Mouse (Mus musculus): ENCODE measurements around the gene Tns4. TPM values are rescaled to one million over a fixed set of nuclear protein-coding genes. Genes with fewer than 3 reads are reported as not detected.

Gene Tns4
- polyA plus RNA-seq, 1 experiment from 2014 or later, result 0.11 TPM

DNA sequence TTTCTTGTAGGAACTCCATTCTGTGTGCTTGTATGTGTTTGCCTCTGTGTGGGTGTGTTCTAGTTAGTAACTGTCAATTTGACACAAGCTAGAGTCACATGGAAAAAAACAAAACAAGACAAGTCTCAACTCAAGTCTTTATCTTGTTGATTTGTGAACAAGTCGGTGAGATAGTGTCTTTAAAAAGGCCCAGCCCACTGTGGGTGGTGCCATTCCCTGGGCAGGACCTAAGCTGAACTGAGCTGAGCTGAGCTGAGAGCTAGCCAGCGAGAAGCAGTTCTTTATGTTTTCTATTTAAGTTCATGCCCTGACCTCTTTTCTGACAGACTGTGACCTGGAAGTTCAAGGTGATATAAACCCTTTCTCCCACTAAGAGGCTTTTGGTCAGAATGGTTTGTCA lies 2.6 kb upstream of the Tns4 start:
- no peak overlapping the region for H3K4me3 ChIP-seq
- no peak overlapping the region for H3K27ac ChIP-seq (ENCODE audit: poor library complexity, severe bottlenecking)
- 0 out of 2 replicates have a peak, but pooled peaks cover 9% of the 10 kb centered on the region for H3K4me1 ChIP-seq (replicated peaks)
- WGBS, result 52% methylated on average over 2 of the region's 2 CpGs
- no peaks in the 10 kb centered on the region for H3K9me3 ChIP-seq (replicated peaks)
- no peak overlapping the region for H3K9ac ChIP-seq
- ATAC-seq (ENCODE audit: insufficient number of reproducible peaks, low FRiP score), result no peak
- no peaks in the 10 kb centered on the region for H3K36me3 ChIP-seq
- H3K4me2 ChIP-seq, result no peak overlapping the region
- H3K27me3 ChIP-seq (replicated peaks), result no peaks in the 10 kb centered on the region

- ATAC-seq (ENCODE audit: insufficient number of reproducible peaks, low FRiP score), result no peak
- no peaks in the 10 kb centered on the region for H3K36me3 ChIP-seq
- H3K4me1 ChIP-seq (replicated peaks), result 0 out of 2 replicates have a peak, but pooled peaks cover 9% of the 10 kb centered on the region
- no peaks in the 10 kb centered on the region for H3K9me3 ChIP-seq (replicated peaks)
- 88% methylated on average over 8 of the region's 8 CpGs for WGBS
- H3K4me2 ChIP-seq, result no peak overlapping the region
- H3K4me3 ChIP-seq, result no peak overlapping the region
- no peak overlapping the region for H3K27ac ChIP-seq (ENCODE audit: poor library complexity, severe bottlenecking)
- H3K9ac ChIP-seq, result no peak overlapping the region
- H3K27me3 ChIP-seq (replicated peaks), result no peaks in the 10 kb centered on the region
These were observed 1.3 kb upstream of the Tns4 start for GRCm38 (mm10) chr11:99090391-99090790.

GRCm38 (mm10) chr11:99088486-99088885 lies 620 bp downstream of the Tns4 start:
- 33% methylated on average over 2 of the region's 2 CpGs for WGBS
- no peak for ATAC-seq (ENCODE audit: insufficient number of reproducible peaks, low FRiP score)
- Histone ChIP-seq H3K27ac (ENCODE audit: poor library complexity, severe bottlenecking) (no peak overlapping the region), H3K36me3 (no peaks in the 10 kb centered on the region), H3K9me3 (replicated peaks) (no peaks in the 10 kb centered on the region), H3K4me2 (no peak overlapping the region), H3K4me1 (replicated peaks) (0 out of 2 replicates have a peak, but pooled peaks cover 9% of the 10 kb centered on the region), H3K27me3 (replicated peaks) (no peaks in the 10 kb centered on the region), H3K9ac (no peak overlapping the region), H3K4me3 (no peak overlapping the region)

- Histone ChIP-seq H3K4me1 (replicated peaks) (peaks cover 25% of the 10 kb centered on the region), H3K36me3 (no peaks in the 10 kb centered on the region), H3K9me3 (replicated peaks) (no peaks in the 10 kb centered on the region), H3K9ac (no peak overlapping the region), H3K4me2 (no peak overlapping the region), H3K4me3 (no peak overlapping the region), H3K27me3 (replicated peaks) (no peaks in the 10 kb centered on the region), H3K27ac (ENCODE audit: poor library complexity, severe bottlenecking) (no peak overlapping the region)
- WGBS, result 37% methylated on average over 9 of the region's 9 CpGs
- ATAC-seq (ENCODE audit: insufficient number of reproducible peaks, low FRiP score), result no peak
These were observed 4.7 kb downstream of the Tns4 start for GRCm38 (mm10) chr11:99084366-99084765.

DNA sequence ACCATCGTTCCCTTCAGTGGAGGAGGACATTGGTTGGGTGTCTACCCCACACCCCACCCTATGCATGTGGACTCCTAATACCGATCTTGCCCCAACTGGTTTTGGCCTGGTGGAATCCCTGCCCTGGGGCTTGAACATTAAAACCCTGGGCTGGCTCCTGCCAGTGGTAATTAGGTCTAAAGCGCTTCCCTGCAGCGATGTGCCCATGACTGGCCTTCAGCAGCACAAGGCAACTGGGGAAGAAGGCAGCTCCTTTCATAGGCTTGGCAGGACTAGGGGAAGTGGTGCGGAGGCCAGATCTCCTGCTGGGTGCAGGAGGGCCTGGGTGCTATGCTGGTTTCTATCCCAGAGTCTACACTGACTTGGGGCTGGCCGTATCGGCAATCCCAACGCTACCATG lies 5.6 kb downstream of the Tns4 start:
- no peak overlapping the region for H3K4me3 ChIP-seq
- no peak overlapping the region for H3K27ac ChIP-seq (ENCODE audit: poor library complexity, severe bottlenecking)
- ATAC-seq (ENCODE audit: insufficient number of reproducible peaks, low FRiP score), result no peak
- H3K27me3 ChIP-seq (replicated peaks), result no peaks in the 10 kb centered on the region
- no peak overlapping the region for H3K9ac ChIP-seq
- H3K36me3 ChIP-seq, result no peaks in the 10 kb centered on the region
- H3K4me1 ChIP-seq (replicated peaks), result peaks cover 25% of the 10 kb centered on the region
- no peak overlapping the region for H3K4me2 ChIP-seq
- no peaks in the 10 kb centered on the region for H3K9me3 ChIP-seq (replicated peaks)
- 89% methylated on average over 8 of the region's 8 CpGs for WGBS

- ATAC-seq (ENCODE audit: insufficient number of reproducible peaks, low FRiP score), result 0 out of 2 replicates have a peak, but pooled peaks have one; percentile 16
- Histone ChIP-seq H3K4me2 (no peak overlapping the region), H3K4me3 (no peak overlapping the region), H3K27me3 (replicated peaks) (no peaks in the 10 kb centered on the region), H3K9me3 (replicated peaks) (no peaks in the 10 kb centered on the region), H3K4me1 (replicated peaks) (peaks cover 16% of the 10 kb centered on the region), H3K36me3 (no peaks in the 10 kb centered on the region), H3K27ac (ENCODE audit: poor library complexity, severe bottlenecking) (no peak overlapping the region), H3K9ac (no peak overlapping the region)
- WGBS, result 61% methylated on average over 8 of the region's 8 CpGs
These were observed 7.0 kb downstream of the Tns4 start for GRCm38 (mm10) chr11:99082098-99082497.

GRCm38 (mm10) chr11:99081566-99081965 lies 7.5 kb downstream of the Tns4 start:
- H3K4me1 ChIP-seq (replicated peaks), result peaks cover 16% of the 10 kb centered on the region
- H3K27ac ChIP-seq (ENCODE audit: poor library complexity, severe bottlenecking), result no peak overlapping the region
- no peaks in the 10 kb centered on the region for H3K9me3 ChIP-seq (replicated peaks)
- no peak overlapping the region for H3K9ac ChIP-seq
- no peak for ATAC-seq (ENCODE audit: insufficient number of reproducible peaks, low FRiP score)
- H3K27me3 ChIP-seq (replicated peaks), result no peaks in the 10 kb centered on the region
- 59% methylated on average over 3 of the region's 3 CpGs for WGBS
- H3K36me3 ChIP-seq, result no peaks in the 10 kb centered on the region
- no peak overlapping the region for H3K4me3 ChIP-seq
- H3K4me2 ChIP-seq, result no peak overlapping the region

GRCm38 (mm10) chr11:99080902-99081543 lies 8.1 kb downstream of the Tns4 start:
- no peak overlapping the region for H3K9ac ChIP-seq
- no peak overlapping the region for H3K4me2 ChIP-seq
- H3K27ac ChIP-seq (ENCODE audit: poor library complexity, severe bottlenecking), result no peak overlapping the region

DNA sequence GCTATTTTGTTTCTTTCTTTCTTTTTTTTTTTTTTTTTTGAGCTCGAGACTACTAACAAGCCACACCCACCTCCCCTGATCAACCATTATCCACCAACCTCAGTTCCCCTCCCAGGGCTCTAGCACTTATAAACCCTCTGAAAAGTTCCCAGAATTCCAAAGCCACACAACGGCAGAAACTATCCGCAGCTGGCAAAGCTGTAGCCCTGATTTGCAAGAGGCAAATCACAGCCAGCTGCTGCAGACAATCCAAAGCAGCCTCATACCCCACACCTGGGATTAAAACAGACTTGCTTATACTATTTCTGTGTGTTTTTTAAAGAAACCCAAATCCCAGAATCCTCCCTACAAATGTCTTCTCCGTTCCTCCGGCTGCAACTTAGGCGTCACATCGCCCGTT lies 11.2 kb downstream of the Tns4 start:
- Histone ChIP-seq H3K4me1 (replicated peaks) (peaks cover 22% of the 10 kb centered on the region), H3K27me3 (replicated peaks) (no peaks in the 10 kb centered on the region), H3K27ac (ENCODE audit: poor library complexity, severe bottlenecking) (no peak overlapping the region), H3K4me3 (no peak overlapping the region), H3K9ac (no peak overlapping the region), H3K4me2 (no peak overlapping the region), H3K9me3 (replicated peaks) (no peaks in the 10 kb centered on the region), H3K36me3 (no peaks in the 10 kb centered on the region)
- WGBS, result 82% methylated on average over 8 of the region's 8 CpGs
- ATAC-seq (ENCODE audit: insufficient number of reproducible peaks, low FRiP score), result no peak

More at GRCm38 (mm10) chr11:99080902-99081543, 8.1 kb downstream of the Tns4 start:
- no peak for ATAC-seq (ENCODE audit: insufficient number of reproducible peaks, low FRiP score)
- Histone ChIP-seq H3K4me1 (replicated peaks) (peaks cover 16% of the 10 kb centered on the region), H3K27me3 (replicated peaks) (no peaks in the 10 kb centered on the region), H3K9me3 (replicated peaks) (no peaks in the 10 kb centered on the region), H3K36me3 (no peaks in the 10 kb centered on the region), H3K4me3 (no peak overlapping the region)
- WGBS, result 55% methylated on average over 9 of the region's 9 CpGs

DNA sequence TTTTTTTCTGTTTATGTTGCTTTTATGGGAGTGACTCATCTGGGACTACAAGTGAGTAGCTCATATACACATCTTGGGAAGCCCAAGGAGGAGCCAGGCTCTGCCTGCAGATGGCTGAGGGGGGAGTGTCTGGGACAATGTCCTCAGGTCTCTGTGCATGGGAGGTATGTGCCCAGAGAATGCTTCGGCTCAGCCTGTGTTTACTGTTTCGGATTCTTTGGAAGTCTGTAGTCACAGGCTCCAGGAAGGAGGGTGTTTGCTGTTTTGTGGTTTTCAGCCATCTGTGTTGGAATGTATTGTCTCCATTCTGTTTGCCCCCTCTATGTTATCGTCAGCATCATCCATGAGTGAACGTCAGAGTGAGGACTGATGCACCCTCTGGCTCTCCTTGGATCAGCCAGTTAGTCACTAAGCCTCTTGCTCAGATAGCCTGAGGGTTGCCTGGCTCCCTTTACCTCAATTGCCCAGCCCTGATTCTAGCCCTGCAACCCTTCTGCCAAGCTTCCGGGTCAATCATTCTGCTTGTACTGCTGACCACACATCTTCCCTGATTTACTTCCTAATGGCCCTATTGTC lies 12.3 kb downstream of the Tns4 start:
- H3K4me3 ChIP-seq, result no peak overlapping the region
- WGBS, result 70% methylated on average over 5 of the region's 5 CpGs
- peaks cover 24% of the 10 kb centered on the region for H3K4me1 ChIP-seq (replicated peaks)
- H3K36me3 ChIP-seq, result no peaks in the 10 kb centered on the region
- no peak overlapping the region for H3K27ac ChIP-seq (ENCODE audit: poor library complexity, severe bottlenecking)
- ATAC-seq (ENCODE audit: insufficient number of reproducible peaks, low FRiP score), result no peak
- H3K9me3 ChIP-seq (replicated peaks), result no peaks in the 10 kb centered on the region
- no peak overlapping the region for H3K4me2 ChIP-seq
- H3K9ac ChIP-seq, result no peak overlapping the region
- H3K27me3 ChIP-seq (replicated peaks), result no peaks in the 10 kb centered on the region

- 0 out of 2 replicates have a peak overlapping the region, but pooled peaks have one; percentile 2 for H3K9ac ChIP-seq
- H3K4me2 ChIP-seq, result no peak overlapping the region
- no peaks in the 10 kb centered on the region for H3K9me3 ChIP-seq (replicated peaks)
- H3K27ac ChIP-seq (ENCODE audit: poor library complexity, severe bottlenecking), result no peak overlapping the region
- H3K27me3 ChIP-seq (replicated peaks), result no peaks in the 10 kb centered on the region
- WGBS, result 49% methylated on average over 5 of the region's 5 CpGs
- peaks cover 14% of the 10 kb centered on the region; the same call in 1 of the 2 replicates for H3K4me1 ChIP-seq (replicated peaks)
- H3K36me3 ChIP-seq, result no peaks in the 10 kb centered on the region
- no peak overlapping the region for H3K4me3 ChIP-seq
- ATAC-seq (ENCODE audit: insufficient number of reproducible peaks, low FRiP score), result no peak; the same call in 1 of the 2 replicates
These were observed 15.3 kb downstream of the Tns4 start for GRCm38 (mm10) chr11:99073781-99074180.

Data from heart, embryonic 12.5 days (tissue).